Mouse (Mus musculus) cortical plate, adult 2 months (tissue): ENCODE data around the gene Cactin.

Experiments
- CTCF ChIP-seq: fragments of 200-500 bp; IDR thresholded peaks from 2 replicates; pipeline ENCODE4 v1.5.1; 2011; ENCODE audit warnings: mild to moderate bottlenecking, control low read depth, low read length; ENCODE audit not compliant: insufficient read depth; ENCODE audit errors: extremely low read depth
- POLR2A ChIP-seq: fragments of 200-500 bp; IDR thresholded peaks from 2 replicates; pipeline ENCODE4 v1.6.1; 2011; ENCODE audit warnings: mild to moderate bottlenecking, low read length, control low read depth; ENCODE audit not compliant: insufficient read depth; ENCODE audit errors: extremely low read depth

DNA sequence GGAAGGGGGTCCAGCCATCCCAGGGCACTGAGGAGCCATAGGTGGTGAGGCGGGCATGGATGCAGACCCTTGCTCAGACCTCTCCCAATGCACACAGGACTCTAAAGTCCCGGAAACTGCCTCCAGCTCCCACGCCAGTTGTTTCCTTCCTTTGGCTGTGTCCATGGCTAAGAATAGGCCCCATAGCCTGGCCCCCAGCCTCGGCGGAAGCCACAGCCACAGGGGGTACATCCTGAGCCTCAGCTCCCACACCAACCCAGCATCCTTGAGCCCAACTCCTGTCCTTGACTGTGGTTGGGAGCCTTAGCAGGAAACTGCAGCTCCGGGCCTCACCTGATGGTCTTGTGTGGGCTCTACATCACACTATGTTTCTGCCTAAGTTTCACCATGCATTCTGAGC, 6.0 kb downstream of the Cactin start:
- TF ChIP-seq POLR2A (no peak), CTCF (no peak)
